Mouse (Mus musculus): ENCODE measurements at regions not wholly inside any gene's neighbourhood (a gene's known extent, or its start where the extent isn't known, plus 50 kb on each side); places are given as distances from the start of the nearest gene placed in this dataset.

DNA sequence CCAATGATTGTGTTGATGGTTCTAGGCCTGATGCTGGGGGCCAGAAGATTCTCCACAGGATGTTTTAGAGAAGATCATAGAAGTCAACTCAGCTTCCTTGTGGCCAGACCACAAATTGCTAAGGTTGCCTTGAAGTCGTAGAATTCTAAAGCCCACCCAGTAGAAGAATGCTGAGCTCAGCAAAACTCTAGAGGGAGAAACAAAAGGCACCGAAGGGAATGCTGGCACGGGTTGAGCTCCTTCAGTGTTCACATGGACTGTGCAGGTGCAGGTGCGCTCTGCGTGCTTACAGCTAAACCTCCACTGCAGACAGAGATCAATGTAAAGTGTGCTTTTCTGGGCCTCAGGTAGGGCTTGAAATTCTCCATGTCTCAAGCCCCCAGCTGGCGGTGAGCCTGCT lies 186.9 kb upstream of the Map3k1 start:
- H3K4me3 ChIP-seq (ENCODE audit: insufficient read depth in 1 of 2, low read depth in 1 of 2, low read length in 2 of 2, poor library complexity in 1 of 2, severe bottlenecking in 1 of 2): no peak overlapping the region
- no peaks in the 10 kb centered on the region for H3K9me3 ChIP-seq (ENCODE audit: control insufficient read depth, insufficient read depth, low read depth, low read length)
- no peak for DNase-seq (ENCODE audit: low read depth, low spot score)
- no peak for TF ChIP-seq CHD2 (IDR thresholded peaks at IDR 0.05; ENCODE audit: low read depth, low read length)
- TF ChIP-seq MAFK (IDR thresholded peaks at IDR 0.05; ENCODE audit: insufficient read depth, low read depth, low read length): peak; percentile 97
- H3K27ac ChIP-seq (ENCODE audit: insufficient read depth, low read depth, low read length, poor library complexity, severe bottlenecking): no peak overlapping the region
- H3K4me1 ChIP-seq (ENCODE audit: control insufficient read depth in 2 of 2, insufficient read depth in 2 of 2, low read length in 2 of 2, poor library complexity in 1 of 2): no peaks in the 10 kb centered on the region; a peak in 1 of 4 replicates
- H3K36me3 ChIP-seq (ENCODE audit: control insufficient read depth, insufficient read depth, low read length, poor library complexity, severe bottlenecking): no peaks in the 10 kb centered on the region
- H3K9ac ChIP-seq (ENCODE audit: insufficient read depth, low read depth, low read length, poor library complexity, severe bottlenecking): no peak overlapping the region
- in situ Hi-C loops (cut with MboI; ENCODE audit: low sequenced_read_pairs in 2 of 2, unreplicated experiment in 2 of 2): no loop called here

GRCm38 (mm10) chr13:111996910-111997309 lies 188.1 kb upstream of the Map3k1 start:
- no peaks in the 10 kb centered on the region for H3K9me3 ChIP-seq (ENCODE audit: control insufficient read depth, insufficient read depth, low read depth, low read length)
- DNase-seq (ENCODE audit: low read depth, low spot score): no peak
- in situ Hi-C loops (cut with MboI; ENCODE audit: low sequenced_read_pairs in 2 of 2, unreplicated experiment in 2 of 2): no loop called here
- H3K27ac ChIP-seq (ENCODE audit: insufficient read depth, low read depth, low read length, poor library complexity, severe bottlenecking): no peak overlapping the region
- no peak overlapping the region for H3K4me3 ChIP-seq (ENCODE audit: insufficient read depth in 1 of 2, low read depth in 1 of 2, low read length in 2 of 2, poor library complexity in 1 of 2, severe bottlenecking in 1 of 2)
- TF ChIP-seq HCFC1 (IDR thresholded peaks at IDR 0.05; ENCODE audit: borderline replicate concordance, insufficient read depth, low read length) (no peak), ZNF384 (IDR thresholded peaks at IDR 0.05; ENCODE audit: low read depth, low read length) (no peak), ZC3H11A (IDR thresholded peaks at IDR 0.05; ENCODE audit: borderline replicate concordance, low read depth, low read length) (no peak), CHD2 (IDR thresholded peaks at IDR 0.05; ENCODE audit: low read depth, low read length) (no peak), MAFK (IDR thresholded peaks at IDR 0.05; ENCODE audit: insufficient read depth, low read depth, low read length) (no peak)
- H3K9ac ChIP-seq (ENCODE audit: insufficient read depth, low read depth, low read length, poor library complexity, severe bottlenecking): no peak overlapping the region
- peaks cover 3 to 8% of the 10 kb centered on the region in 2 experiments; a peak in 3 of 4 replicates for H3K4me1 ChIP-seq (ENCODE audit: control insufficient read depth in 2 of 2, insufficient read depth in 2 of 2, low read length in 2 of 2, poor library complexity in 1 of 2)
- H3K36me3 ChIP-seq (ENCODE audit: control insufficient read depth, insufficient read depth, low read length, poor library complexity, severe bottlenecking): no peaks in the 10 kb centered on the region

- Histone ChIP-seq H3K9me3 (ENCODE audit: control insufficient read depth, insufficient read depth, low read depth, low read length) (no peaks in the 10 kb centered on the region), H3K4me3 (ENCODE audit: insufficient read depth in 1 of 2, low read depth in 1 of 2, low read length in 2 of 2, poor library complexity in 1 of 2, severe bottlenecking in 1 of 2) (no peak overlapping the region), H3K27ac (ENCODE audit: insufficient read depth, low read depth, low read length, poor library complexity, severe bottlenecking) (no peak overlapping the region), H3K36me3 (ENCODE audit: control insufficient read depth, insufficient read depth, low read length, poor library complexity, severe bottlenecking) (no peaks in the 10 kb centered on the region), H3K9ac (ENCODE audit: insufficient read depth, low read depth, low read length, poor library complexity, severe bottlenecking) (no peak overlapping the region), H3K4me1 (ENCODE audit: control insufficient read depth in 2 of 2, insufficient read depth in 2 of 2, low read length in 2 of 2, poor library complexity in 1 of 2) (peaks cover 3 to 10% of the 10 kb centered on the region in 2 experiments; a peak in 3 of 4 replicates)
- in situ Hi-C loops (cut with MboI; ENCODE audit: low sequenced_read_pairs in 2 of 2, unreplicated experiment in 2 of 2): no loop called here
- no peak for DNase-seq (ENCODE audit: low read depth, low spot score)
- TF ChIP-seq CHD2 (IDR thresholded peaks at IDR 0.05; ENCODE audit: low read depth, low read length): no peak
- TF ChIP-seq HCFC1 (IDR thresholded peaks at IDR 0.05; ENCODE audit: borderline replicate concordance, insufficient read depth, low read length): no peak
- no peak for TF ChIP-seq ZNF384 (IDR thresholded peaks at IDR 0.05; ENCODE audit: low read depth, low read length)
- no peak for TF ChIP-seq MAFK (IDR thresholded peaks at IDR 0.05; ENCODE audit: insufficient read depth, low read depth, low read length)
Observed at GRCm38 (mm10) chr13:111997980-111998945, 189.5 kb upstream of the Map3k1 start.

- Histone ChIP-seq H3K9me3 (ENCODE audit: control insufficient read depth, insufficient read depth, low read depth, low read length) (no peaks in the 10 kb centered on the region), H3K4me3 (ENCODE audit: insufficient read depth in 1 of 2, low read depth in 1 of 2, low read length in 2 of 2, poor library complexity in 1 of 2, severe bottlenecking in 1 of 2) (no peak overlapping the region), H3K27ac (ENCODE audit: insufficient read depth, low read depth, low read length, poor library complexity, severe bottlenecking) (no peak overlapping the region), H3K36me3 (ENCODE audit: control insufficient read depth, insufficient read depth, low read length, poor library complexity, severe bottlenecking) (no peaks in the 10 kb centered on the region), H3K4me1 (ENCODE audit: control insufficient read depth in 2 of 2, insufficient read depth in 2 of 2, low read length in 2 of 2, poor library complexity in 1 of 2) (peaks cover 3 to 10% of the 10 kb centered on the region in 2 experiments; a peak in 3 of 4 replicates), H3K9ac (ENCODE audit: insufficient read depth, low read depth, low read length, poor library complexity, severe bottlenecking) (no peak overlapping the region)
- no peak for DNase-seq (ENCODE audit: low read depth, low spot score)
- in situ Hi-C loops (cut with MboI; ENCODE audit: low sequenced_read_pairs in 2 of 2, unreplicated experiment in 2 of 2): no loop called here
- TF ChIP-seq MAFK (IDR thresholded peaks at IDR 0.05; ENCODE audit: insufficient read depth, low read depth, low read length) (no peak), ZNF384 (IDR thresholded peaks at IDR 0.05; ENCODE audit: low read depth, low read length) (0 out of 2 replicates have a peak, but pooled peaks have one; percentile 17), HCFC1 (IDR thresholded peaks at IDR 0.05; ENCODE audit: borderline replicate concordance, insufficient read depth, low read length) (no peak)
Observed at GRCm38 (mm10) chr13:111999647-112000292, 191.0 kb upstream of the Map3k1 start.

Data from ES-E14 (cell line).